Mouse (Mus musculus): ENCODE results near the gene Tekt1. TPM values are rescaled to one million over a fixed set of nuclear protein-coding genes. Genes with fewer than 3 reads are reported as not detected.

The Tekt1 gene
- 1 to 10 TPM; 2.6 to 5.0 TPM for total RNA-seq (2021)
- long read RNA-seq, experiment 1, partial matches to known transcripts = 0 of 4 reads
- long read RNA-seq, experiment 1, other reads (novel, unspliced or antisense) = 0 of 4 reads
- long read RNA-seq, experiment 2, transcript Tekt1-203 (8 exons, 1,397 nt) = major isoform, 5 of 7 reads
- long read RNA-seq, experiment 2, partial matches to known transcripts = 1 of 7 reads
- long read RNA-seq, experiment 2, other reads (novel, unspliced or antisense) = 1 of 7 reads

DNA sequence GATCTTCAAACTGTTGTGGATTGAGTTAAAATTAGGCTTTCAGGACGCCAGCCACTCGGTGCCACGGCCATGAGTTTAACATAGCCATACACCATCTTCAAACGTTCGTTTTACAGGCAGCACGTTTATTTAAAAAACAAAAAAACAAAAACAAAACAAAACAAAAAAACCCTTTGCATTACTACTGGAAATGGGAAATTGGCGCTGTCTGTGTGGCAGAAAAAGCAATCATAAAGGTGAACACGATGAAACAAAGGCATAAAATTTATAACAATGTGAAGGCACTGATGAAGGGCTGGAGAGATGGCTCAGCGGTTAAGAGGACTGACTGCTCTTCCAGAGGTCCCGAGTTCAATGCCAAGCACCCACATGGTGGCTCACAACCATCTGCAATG, at the start of gene Tekt1:
Gene Tekt1, minus strand, starts transcription at position 96 of the 395 bp plus-strand sequence.
- DNase-seq (ENCODE audit: low spot score in 2 of 2) = no peak

DNA sequence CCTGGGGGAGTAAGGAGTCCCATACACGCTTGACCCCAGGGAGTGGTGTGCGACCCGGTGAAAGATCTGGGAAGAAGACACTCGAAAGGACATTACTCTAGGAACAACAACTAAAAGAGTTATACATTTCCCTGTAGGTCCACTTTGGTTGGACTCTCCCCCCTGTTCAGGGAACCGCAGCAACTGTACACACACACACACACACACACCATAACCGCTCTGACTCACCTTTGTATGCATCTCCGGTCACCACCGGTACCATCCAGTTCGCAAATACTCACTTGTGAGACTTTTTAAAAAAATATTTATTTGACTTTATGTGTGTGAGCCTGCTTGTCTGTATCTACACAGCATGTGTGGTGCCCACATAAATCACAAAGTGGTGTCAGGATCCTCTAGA, 49.7 kb upstream of the Tekt1 start:
- no peak for DNase-seq (ENCODE audit: low spot score in 2 of 2)

DNA sequence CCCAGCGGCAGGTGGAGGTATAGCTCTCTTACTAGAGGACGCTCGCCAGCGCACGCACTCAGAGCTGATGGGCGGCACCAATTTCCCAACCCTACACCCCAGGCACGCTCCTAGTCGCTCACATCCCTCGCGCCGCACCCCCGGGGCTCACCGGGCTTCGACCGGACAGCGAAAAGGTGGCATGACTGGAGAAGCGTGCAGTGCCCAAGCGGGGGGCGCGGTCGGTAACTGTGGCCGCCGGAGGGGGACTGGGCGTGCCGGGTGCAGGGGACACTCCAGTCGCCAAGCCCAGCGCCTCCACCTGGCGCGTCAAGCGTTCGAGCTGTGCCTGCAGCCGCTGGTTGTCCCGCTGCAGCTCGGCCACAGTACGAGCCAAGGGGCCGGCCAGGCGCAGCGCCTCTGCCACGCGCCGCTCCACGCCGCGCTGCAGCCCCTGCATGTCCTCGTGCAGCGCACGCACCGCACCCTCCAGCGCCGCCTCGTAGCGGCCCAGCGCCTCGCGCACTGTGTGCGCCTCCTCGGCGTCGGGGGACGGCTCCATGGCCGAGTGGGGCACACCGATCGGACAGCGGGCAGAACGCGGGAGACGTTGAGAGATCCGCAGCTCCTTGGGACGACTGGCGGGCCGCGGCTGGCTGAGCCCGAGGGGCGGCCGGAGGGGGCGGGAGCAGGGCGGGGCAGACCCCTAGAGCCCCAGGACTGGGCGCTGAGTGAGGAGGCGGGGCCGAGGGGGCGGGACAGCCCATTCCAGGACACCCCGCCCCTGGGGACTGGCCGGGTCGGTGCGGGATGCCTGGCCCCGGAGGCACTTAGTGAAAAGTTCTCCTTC, 49.1 kb upstream of the Tekt1 start, which contains the start of gene Smtnl2:
Gene Smtnl2, minus strand, starts transcription at position 621 of the 829 bp plus-strand sequence.
- peak in 1 of 2 experiments; percentile 52 for DNase-seq (ENCODE audit: low spot score in 2 of 2)

DNA sequence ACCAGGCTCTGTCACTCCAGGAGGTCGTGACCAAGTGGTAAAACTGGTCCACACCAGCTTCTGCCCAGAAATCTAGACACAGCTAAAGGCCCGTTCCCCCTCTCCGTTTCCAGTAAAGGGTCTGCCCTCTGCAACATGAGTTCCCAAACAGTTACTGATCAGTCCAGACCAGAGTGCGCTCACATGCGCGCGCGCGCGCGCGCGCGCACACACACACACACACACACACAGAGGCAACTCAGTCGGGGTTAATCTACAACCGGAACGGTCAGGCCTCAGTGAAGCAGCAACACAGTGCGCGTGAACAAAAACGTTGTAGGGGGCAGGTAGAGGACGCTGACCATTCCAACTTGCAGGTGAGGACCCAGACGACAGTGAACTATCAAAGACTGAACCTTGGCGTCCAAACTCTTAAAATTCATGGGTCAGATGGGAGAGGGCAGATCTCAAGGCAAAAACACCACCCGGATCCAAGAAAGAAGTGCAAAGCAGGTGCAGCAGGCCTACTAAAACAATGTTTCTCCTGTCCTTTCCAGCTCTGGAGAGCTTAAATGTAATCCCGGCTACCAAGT, 48.4 kb upstream of the Tekt1 start:
- no peak for DNase-seq (ENCODE audit: low spot score in 2 of 2)

DNA sequence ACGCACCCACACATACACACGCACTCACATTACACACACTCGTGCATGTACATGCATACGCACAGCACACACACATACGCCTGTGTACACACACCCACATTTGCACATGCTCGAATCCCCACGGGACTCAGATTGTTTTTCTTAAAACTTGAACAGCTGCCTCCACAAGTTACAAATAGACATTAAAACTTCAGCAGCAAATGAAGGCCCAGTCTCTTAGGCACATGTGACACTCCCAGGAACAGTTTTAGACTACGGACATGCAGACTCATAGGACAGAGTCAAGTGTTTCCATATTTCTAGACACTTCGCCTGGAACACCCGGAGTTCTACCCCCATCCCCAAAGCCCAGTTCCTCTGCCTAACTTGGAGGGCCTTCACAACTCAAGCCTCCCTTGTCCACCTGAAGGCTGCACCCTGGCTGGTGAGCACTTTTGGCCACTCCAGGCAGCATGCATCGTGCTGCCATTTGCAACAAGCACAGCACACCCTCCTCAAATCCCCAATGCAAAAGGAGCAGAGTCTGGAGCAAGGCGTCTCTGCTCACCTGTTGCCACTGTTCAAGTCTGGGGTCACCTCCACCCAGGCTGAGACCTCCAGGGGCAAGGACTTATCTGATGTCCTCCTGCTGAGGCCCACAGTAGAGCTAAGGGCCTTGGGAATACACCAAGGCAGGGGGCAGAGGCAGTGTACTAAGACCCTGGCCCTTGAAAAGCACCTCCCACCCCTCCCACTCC, 47.6 kb upstream of the Tekt1 start:
- no peak for DNase-seq (ENCODE audit: low spot score in 2 of 2)

DNA sequence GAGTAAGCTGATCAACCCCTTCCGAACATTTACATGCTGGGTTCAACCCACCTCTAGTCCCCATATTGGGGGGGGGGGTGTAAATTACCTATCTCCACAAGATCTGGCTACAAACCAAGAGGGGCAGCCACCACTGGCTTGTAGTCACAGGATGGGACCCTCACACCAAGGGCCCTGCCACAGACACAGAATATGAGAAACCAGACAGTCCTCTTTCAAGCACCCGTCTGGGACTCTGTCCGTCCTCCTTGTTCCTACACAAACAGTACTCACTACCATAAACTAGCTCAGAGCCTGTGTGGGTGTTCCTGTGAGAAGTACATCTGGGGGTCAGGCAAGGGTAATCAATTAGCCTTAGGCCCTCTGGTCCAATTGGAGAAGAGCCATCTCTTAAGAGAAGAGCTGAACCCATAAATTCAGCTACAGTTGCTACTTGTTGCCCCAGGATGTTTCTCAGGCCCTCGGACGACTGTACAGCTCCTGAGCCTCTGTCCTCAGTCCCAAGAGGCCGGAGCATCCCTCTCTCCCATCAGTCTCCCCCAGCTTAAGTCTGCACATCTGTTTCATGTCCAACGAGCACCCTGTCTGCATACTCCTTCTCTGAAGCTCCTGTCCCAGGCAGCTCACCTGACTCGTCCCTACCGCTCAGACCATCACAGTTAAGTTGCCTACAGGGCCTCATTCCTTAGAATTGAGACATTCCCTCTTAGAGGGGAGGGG, 46.4 kb upstream of the Tekt1 start:
- no peak for DNase-seq (ENCODE audit: low spot score in 2 of 2)

DNA sequence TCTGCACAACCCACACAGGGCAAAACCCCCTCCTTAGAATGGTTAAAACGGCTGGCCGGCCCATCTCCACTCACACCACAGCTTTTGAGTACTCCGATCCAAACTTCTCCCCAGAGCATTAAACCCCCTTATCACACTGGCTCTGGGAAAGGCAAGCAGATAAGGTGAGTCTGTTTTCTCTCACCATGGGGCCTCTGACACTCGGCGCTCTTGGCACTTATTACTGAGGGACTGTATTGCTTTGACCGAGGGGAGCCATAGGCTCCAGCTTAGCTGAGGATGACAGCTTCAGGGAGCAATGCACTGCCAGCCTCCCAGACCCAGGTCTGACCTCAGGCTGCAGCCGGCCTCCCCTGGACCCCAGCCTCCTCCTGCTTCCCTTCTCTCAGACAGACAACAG, 45.3 kb upstream of the Tekt1 start:
- DNase-seq (ENCODE audit: low spot score in 2 of 2) = no peak

DNA sequence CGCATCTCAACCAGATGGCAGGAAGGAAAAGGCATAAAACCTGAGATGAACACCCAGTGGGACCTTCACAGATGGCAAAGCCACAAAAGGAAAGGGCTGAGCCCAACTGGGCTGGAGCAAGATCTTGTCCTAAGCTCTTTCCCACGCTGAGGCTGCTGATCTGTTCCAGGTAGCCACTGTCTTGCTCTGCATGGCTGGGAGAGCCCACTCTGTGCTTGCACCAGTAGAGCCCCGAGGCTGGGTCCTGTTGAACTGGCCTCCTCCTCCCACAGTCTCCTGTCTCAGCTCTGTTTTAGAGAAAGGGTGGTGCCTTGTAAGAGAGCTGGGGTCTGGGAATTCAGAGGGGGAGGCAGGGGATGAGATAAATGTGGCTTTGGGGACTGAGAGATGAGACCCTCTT, 44.8 kb upstream of the Tekt1 start:
- DNase-seq (ENCODE audit: low spot score in 2 of 2) = no peak

DNA sequence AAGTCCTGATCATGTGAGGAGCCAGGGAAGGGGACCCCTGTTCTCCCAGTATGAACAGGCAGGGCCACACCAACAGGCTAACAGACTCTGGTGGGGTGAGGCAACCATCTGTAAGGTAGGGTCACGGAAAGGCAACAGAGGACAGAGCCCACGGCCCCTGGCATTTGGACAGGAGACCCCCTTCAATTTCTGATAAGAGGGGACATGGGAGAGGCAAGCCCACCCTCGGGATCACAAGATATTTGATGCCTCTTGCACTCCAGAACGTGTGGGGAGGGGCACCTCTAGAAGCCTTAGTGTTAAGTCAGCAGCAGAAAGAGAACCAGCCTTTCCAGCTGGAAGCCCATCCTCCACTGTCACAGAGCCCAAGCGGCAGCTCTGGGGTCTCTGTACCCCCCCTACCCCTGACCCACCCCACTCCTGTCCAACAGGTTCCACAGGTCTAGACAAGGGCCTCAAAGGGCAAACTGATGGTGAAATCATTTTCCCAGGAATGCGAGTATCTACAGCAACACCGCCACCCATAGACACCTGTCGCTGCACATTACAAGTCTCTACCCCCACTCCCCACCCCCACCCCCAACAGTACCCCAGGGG, 43.9 kb upstream of the Tekt1 start:
- DNase-seq (ENCODE audit: low spot score in 2 of 2) = no peak

DNA sequence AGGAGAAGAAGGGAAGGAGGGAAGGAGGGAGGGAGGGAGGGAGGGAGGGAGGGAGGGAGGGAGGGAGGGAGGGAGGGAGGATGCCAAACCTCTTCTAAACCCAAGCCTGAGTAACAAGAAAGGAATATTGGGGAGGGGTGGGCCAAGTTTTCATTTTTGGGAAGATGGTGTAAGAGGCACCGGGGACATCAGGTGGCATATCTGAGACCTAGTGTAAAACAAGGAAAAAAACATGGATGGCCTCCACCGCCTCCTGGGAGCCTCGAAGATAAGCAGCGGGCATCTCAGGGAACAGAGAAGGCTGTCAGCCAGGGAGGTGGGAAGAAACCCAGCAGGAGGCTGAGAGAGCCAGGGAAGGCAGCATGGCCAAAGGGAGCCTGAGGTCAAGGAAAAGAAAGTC, 43.3 kb upstream of the Tekt1 start:
- no peak for DNase-seq (ENCODE audit: low spot score in 2 of 2)

DNA sequence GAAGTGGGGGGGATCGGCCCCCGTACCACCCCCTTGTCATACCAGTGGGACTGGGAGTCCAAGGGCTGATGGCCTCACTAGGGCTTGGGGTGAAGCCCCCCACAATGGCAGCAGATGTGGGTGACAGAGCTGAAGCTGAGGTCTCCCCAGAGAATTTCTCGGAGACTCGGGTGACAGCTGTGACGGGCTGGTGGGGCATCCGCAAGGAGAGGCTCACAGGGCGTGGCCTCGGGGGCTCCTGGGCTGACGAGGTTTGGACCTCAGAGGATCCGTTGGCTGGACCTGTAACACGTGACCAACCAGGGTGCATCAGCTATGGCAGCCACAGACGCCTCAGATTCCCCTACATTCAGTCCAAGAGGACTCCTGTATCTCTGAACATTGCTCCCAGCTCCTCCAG, 40.7 kb upstream of the Tekt1 start:
- no peak for DNase-seq (ENCODE audit: low spot score in 2 of 2)

DNA sequence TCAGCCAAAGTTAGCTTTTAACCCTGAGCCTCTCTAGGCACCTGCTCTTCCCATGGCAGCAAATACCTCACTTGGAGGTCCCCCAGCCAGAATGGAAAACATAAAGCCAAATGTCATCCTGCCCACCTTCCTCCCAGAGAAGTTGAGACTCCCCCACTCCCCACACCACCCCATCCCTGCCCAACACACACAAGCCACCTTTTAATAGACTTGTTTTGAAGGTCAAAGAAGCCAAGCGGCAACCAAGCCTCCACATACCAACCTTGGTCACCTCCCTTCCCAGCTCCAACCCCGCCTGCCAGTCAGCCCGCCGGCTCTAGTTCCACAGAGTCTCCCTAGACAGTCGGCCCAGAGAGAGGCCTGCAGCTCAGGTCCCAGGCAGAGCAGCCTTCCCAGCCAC, 39.8 kb upstream of the Tekt1 start:
- no peak for DNase-seq (ENCODE audit: low spot score in 2 of 2)

DNA sequence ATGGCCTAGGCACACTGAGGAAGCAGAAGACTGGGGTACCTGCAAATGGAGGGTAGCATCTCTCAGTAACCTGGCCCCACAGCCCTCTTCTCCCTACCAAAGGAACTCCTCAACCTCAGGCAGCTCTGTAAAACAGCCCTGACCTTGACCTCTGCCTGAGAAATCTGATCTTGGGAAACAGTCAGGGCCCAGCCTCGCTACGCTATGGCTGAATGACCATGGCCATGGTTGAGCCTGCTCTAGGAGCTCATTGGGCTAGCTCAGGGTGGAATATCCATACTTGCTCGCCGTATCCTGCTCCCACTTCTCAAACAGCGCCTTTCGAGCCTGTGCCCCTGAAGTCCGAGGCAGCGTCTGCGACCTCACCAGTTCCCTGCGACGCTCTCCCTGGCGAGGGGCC, 38.8 kb upstream of the Tekt1 start:
- no peak for DNase-seq (ENCODE audit: low spot score in 2 of 2)

DNA sequence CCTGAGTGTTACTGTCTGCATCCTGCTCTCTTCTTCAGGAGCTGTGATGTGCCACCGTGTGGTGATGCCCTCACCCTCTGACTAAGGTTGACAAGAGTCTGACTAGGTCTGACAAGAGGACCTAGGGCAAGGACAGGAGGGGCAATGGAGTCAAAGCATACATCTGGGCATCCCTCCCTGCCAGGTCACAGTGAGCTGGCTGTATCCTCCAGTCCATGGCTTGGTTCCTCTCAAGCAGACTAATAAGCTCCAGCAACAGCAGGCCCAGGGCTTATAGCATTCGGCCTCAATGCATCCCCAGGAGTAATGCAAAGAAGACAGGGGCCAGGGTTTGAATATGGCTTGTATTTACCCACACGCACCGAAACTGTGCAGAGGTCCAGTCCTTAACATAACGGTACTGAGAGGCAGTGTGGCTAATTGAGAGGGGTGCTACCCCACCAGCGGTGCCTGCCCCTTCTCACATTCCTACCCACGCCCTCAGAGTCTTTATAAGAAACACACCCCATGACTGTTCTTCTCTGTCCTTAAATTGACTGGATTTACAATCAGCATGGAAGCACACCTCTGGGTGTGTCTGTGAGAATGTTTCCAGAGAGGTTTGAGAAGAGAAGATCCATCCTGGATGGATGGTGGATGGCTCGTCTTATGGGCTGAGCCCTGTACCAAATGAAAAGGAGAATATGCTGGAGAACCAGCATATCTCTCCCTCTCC, 35.7 kb upstream of the Tekt1 start:
- no peak for DNase-seq (ENCODE audit: low spot score in 2 of 2)

DNA sequence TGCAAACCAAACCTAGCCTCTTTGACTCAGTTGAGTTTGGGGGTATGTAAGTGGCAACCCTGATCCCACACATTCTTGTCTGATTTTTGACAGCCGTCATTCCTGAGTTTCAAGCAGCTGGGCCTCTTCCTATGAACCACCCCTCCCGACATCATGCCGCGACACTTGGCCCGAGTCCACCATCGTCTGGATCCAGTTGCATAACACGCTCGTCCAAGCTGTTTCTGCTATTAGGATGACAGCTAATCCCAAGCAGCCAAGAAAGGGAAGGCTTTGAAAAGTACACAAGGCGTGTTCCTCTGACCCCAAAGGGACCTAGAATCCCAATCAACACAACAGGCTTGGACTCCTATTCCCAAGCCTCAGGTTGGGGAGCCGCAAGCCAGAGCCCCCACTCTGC, 34.8 kb upstream of the Tekt1 start:
- peak in 1 of 2 experiments; percentile 42 for DNase-seq (ENCODE audit: low spot score in 2 of 2)

DNA sequence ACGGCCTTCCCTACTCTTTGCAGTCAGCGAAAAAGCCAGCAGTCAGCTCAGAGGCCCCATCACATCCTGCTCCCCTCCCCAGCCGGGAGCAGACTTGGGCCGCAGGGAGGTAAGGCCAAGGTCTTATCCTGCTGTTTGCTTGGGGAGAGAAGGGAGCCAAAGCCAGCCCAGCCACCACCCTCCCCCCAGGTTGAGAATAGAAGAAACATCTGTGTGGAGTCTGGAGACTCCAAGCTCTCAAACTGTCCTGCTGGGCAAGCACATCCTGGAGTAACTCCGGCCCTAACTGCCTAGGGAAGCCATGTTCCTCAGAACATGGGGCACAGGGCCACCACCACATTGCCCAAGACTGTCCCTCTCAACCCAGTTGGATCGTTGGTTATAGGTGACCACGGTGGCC, 34.4 kb upstream of the Tekt1 start:
- no peak for DNase-seq (ENCODE audit: low spot score in 2 of 2)

DNA sequence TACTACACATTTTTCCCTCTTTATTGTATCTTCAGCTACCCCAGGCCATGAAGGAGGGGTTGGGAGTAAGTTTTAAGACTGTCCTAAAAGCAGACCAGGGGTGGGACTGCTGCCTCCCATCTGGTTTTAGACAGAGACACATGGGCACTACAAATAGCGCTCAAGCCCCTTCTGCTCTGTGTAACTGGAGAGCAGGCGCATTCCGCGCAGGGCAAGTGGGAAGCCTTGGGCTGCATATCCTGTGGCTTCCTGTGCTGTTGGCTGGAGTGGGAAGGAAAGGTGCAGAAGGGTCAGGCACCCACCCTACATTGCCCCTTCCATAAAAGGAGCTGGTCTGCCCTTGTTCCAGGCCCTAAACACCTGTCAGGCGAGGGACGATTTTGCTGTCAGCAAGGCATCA, 33.4 kb upstream of the Tekt1 start:
- no peak for DNase-seq (ENCODE audit: low spot score in 2 of 2)

DNA sequence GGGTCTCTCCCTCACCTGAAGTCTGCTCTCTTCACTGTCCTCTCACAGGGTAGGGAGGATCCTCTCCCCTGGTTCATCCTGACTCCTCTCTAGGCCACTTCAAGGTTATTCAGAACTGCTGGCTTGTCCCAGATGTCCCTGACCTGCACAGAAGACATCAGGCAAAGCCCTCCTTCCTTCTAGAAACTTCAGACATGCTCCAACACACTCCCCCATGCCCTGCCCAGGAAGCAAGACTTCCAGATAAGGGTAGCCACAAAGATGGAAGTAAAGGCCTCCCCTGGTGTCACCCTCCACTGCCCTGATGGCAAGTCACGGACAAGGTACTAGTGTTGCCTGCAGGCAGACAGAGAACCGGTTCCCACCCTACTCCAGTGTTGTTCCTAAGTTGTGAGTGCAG, 32.5 kb upstream of the Tekt1 start:
- DNase-seq (ENCODE audit: low spot score in 2 of 2) = no peak

DNA sequence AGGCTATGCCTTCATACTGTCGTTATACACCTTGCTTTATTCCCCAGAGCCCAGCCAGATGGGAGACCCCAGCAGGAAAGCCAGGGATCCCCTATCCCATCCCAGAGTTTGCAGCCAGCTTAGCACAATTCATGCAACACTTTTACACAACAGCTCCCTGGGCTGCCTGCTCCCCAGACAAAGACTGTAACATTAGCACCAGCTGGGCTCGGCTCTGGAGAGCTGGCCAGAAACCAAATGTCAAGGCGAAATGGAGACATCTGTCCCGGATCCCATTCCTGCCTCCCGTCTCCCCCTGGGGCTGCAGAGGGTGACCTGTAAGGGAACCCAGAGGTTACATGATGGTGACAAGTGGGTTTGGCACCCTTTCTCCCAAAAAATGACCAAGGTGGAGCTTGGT, 31.4 kb upstream of the Tekt1 start:
- DNase-seq (ENCODE audit: low spot score in 2 of 2) = no peak

DNA sequence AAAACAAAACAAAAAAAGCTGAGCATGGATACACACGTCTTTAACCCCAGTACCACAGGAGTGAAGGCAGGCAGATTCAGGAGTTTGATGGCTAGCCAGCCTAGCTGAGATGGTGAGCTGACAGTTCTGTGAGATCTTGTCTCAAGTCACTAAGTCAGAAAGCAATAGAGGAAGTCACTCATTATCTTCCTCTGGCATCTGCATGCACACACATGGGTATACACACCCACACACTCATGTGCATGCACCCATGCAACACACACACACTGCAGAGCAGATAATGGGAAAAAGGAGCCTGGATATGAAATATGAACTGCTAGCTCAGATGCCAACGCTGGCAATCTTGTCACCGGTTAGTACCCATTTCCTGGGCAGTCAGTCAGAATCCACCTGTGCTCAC, 31.0 kb upstream of the Tekt1 start:
- DNase-seq (ENCODE audit: low spot score in 2 of 2) = no peak

Measured in layer of hippocampus, postnatal 14 days (tissue).